Mouse (Mus musculus) liver, adult 2 months (tissue): Measurements from ENCODE around the gene Itgb2.

Source experiments
- CTCF ChIP-seq: fragments of 200-500 bp; IDR thresholded peaks from 2 replicates; pipeline ENCODE4 v1.5.1; 2011; ENCODE audit warnings: low read depth, low read length, control low read depth
- POLR2A ChIP-seq: fragments of 200-500 bp; IDR thresholded peaks from 2 replicates; pipeline ENCODE4 v1.6.1; 2011; ENCODE audit warnings: low read length, control low read depth; ENCODE audit not compliant: insufficient read depth; ENCODE audit errors: extremely low read depth

- TF ChIP-seq CTCF (no peak), POLR2A (no peak)
These were observed 12.0 kb downstream of the Itgb2 start for GRCm38 (mm10) chr10:77541864-77542666.
